Mouse (Mus musculus) embryonic facial prominence, embryonic 11.5 days (tissue): ENCODE data around the gene Suco. TPM values are rescaled to one million over a fixed set of nuclear protein-coding genes. Genes with fewer than 3 reads are reported as not detected.

Experiments
- ATAC-seq: fragments of 200-750 bp; cut with Nextera tagmentation; replicated peaks from 2 replicates; pipeline ENCODE4 v1.8.0; 2017; ENCODE audit warnings: low read depth; ENCODE audit not compliant: insufficient number of reproducible peaks, low FRiP score, low TSS enrichment
- DNase-seq: peaks from one replicate; pipeline ENCODE4 v3.0.0-alpha.2; 2015; ENCODE audit warnings: low spot score
- H3K27ac ChIP-seq: fragments of 300-500 bp; sonication (generic); replicated peaks from 2 replicates; pipeline ENCODE4 v1.5.1; 2014; ENCODE audit warnings: mild to moderate bottlenecking, low read depth, low read length, control low read depth
- H3K27me3 ChIP-seq: fragments of 300-500 bp; sonication (generic); 2 replicates; pipeline ENCODE4 v1.6.1; 2014; ENCODE audit warnings: mild to moderate bottlenecking, low read length, moderate library complexity, mixed read lengths; ENCODE audit not compliant: control insufficient read depth, insufficient read depth
- H3K36me3 ChIP-seq: fragments of 300-500 bp; sonication (generic); replicated peaks from 2 replicates; pipeline ENCODE4 v1.6.1; 2014; ENCODE audit warnings: low read depth, mild to moderate bottlenecking, low read length, moderate library complexity, mixed read lengths; ENCODE audit not compliant: control insufficient read depth, insufficient read depth
- H3K4me1 ChIP-seq: fragments of 300-500 bp; sonication (generic); 2 replicates; pipeline ENCODE4 v1.6.1; 2014; ENCODE audit warnings: low read length, mixed read lengths; ENCODE audit not compliant: control insufficient read depth, insufficient read depth
- H3K4me2 ChIP-seq: fragments of 300-500 bp; sonication (generic); 2 replicates; pipeline ENCODE4 v1.6.1; 2014; ENCODE audit warnings: low read depth, mild to moderate bottlenecking, control low read depth, low read length, moderate library complexity
- H3K4me3 ChIP-seq: fragments of 300-500 bp; sonication (generic); 2 replicates; pipeline ENCODE4 v1.5.1; 2014; ENCODE audit warnings: low read depth, low read length, control low read depth
- H3K9ac ChIP-seq: fragments of 300-500 bp; sonication (generic); replicated peaks from 2 replicates; pipeline ENCODE4 v1.6.1; 2014; ENCODE audit warnings: mild to moderate bottlenecking, control low read depth, low read length
- H3K9me3 ChIP-seq: fragments of 300-500 bp; sonication (generic); replicated peaks from 2 replicates; pipeline ENCODE4 v1.6.1; 2016; ENCODE audit warnings: mild to moderate bottlenecking, low read length, inconsistent platforms, mixed read lengths; ENCODE audit not compliant: control insufficient read depth
- WGBS: fragments of 180-500 bp; shearing (Covaris S2); extraction: QIAGEN DNeasy Blood & Tissue Kit; methylation state at CpG from one replicate; pipeline ENCODE4 v1.1.7; 2014; 5-methylcytosine and 5-hydroxymethylcytosine counted together
- polyA plus RNA-seq: library from polyadenylated mRNA; unstranded; fragments of >200 nt; fragmentation: Nextera tagmentation; extraction: Ambion mirVana; gene quantifications from 2 replicates; pipeline ENCODE4 v1.2.1, GENCODE M21; 2014

Gene Suco
- polyA plus RNA-seq, 1 experiment from 2014 or later: 30.5 TPM

GRCm38 (mm10) chr1:161900129-161900528 is 23.6 kb upstream of the Suco start:
- no peak overlapping the region for H3K9ac ChIP-seq
- no peaks in the 10 kb centered on the region for H3K4me1 ChIP-seq
- H3K9me3 ChIP-seq: no peaks in the 10 kb centered on the region
- H3K27ac ChIP-seq: no peak overlapping the region
- WGBS: 53% methylated on average over 2 of the region's 2 CpGs
- H3K27me3 ChIP-seq: no peaks in the 10 kb centered on the region
- H3K4me3 ChIP-seq: no peak overlapping the region
- no peaks in the 10 kb centered on the region for H3K36me3 ChIP-seq
- H3K4me2 ChIP-seq: no peak overlapping the region
- DNase-seq (no peak), ATAC-seq (no peak)

GRCm38 (mm10) chr1:161897235-161897634 is 20.8 kb upstream of the Suco start:
- Histone ChIP-seq H3K4me3 (no peak overlapping the region), H3K27ac (no peak overlapping the region)
- WGBS: 74% methylated on average over 8 of the region's 8 CpGs

GRCm38 (mm10) chr1:161896130-161896529 is 19.6 kb upstream of the Suco start:
- Histone ChIP-seq H3K36me3 (no peaks in the 10 kb centered on the region), H3K27me3 (no peaks in the 10 kb centered on the region), H3K27ac (no peak overlapping the region), H3K4me2 (no peak overlapping the region), H3K4me1 (no peaks in the 10 kb centered on the region), H3K4me3 (no peak overlapping the region), H3K9ac (no peak overlapping the region), H3K9me3 (no peaks in the 10 kb centered on the region)
- WGBS: 45% methylated on average over 10 of the region's 10 CpGs
- ATAC-seq (no peak), DNase-seq (no peak)

More at GRCm38 (mm10) chr1:161897235-161897634, 20.8 kb upstream of the Suco start:
- no peak for DNase-seq
- no peak overlapping the region for H3K9ac ChIP-seq
- H3K4me2 ChIP-seq: no peak overlapping the region
- no peaks in the 10 kb centered on the region for H3K36me3 ChIP-seq
- ATAC-seq: no peak
- H3K4me1 ChIP-seq: no peaks in the 10 kb centered on the region
- no peaks in the 10 kb centered on the region for H3K27me3 ChIP-seq
- no peaks in the 10 kb centered on the region for H3K9me3 ChIP-seq

- Histone ChIP-seq H3K4me3 (no peak overlapping the region), H3K36me3 (no peaks in the 10 kb centered on the region), H3K27ac (no peak overlapping the region), H3K4me2 (no peak overlapping the region), H3K4me1 (no peaks in the 10 kb centered on the region), H3K9ac (no peak overlapping the region), H3K27me3 (no peaks in the 10 kb centered on the region), H3K9me3 (no peaks in the 10 kb centered on the region)
- ATAC-seq: no peak
- 90% methylated on average over 3 of the region's 3 CpGs for WGBS
- DNase-seq: no peak
Observed at GRCm38 (mm10) chr1:161895014-161895413, 18.5 kb upstream of the Suco start.

GRCm38 (mm10) chr1:161894553-161894952 is 18.1 kb upstream of the Suco start:
- Histone ChIP-seq H3K4me3 (no peak overlapping the region), H3K9ac (no peak overlapping the region), H3K9me3 (no peaks in the 10 kb centered on the region), H3K27me3 (no peaks in the 10 kb centered on the region), H3K27ac (no peak overlapping the region), H3K36me3 (no peaks in the 10 kb centered on the region), H3K4me1 (no peaks in the 10 kb centered on the region), H3K4me2 (no peak overlapping the region)
- WGBS: 69% methylated on average over 2 of the region's 2 CpGs
- DNase-seq (no peak), ATAC-seq (no peak)

- Histone ChIP-seq H3K9ac (no peak overlapping the region), H3K27ac (no peak overlapping the region), H3K27me3 (no peaks in the 10 kb centered on the region), H3K4me1 (no peaks in the 10 kb centered on the region), H3K9me3 (no peaks in the 10 kb centered on the region), H3K4me3 (no peak overlapping the region), H3K36me3 (no peaks in the 10 kb centered on the region), H3K4me2 (no peak overlapping the region)
- no peak for DNase-seq
- WGBS: 67% methylated on average over 2 of the region's 2 CpGs
- no peak for ATAC-seq
Observed at GRCm38 (mm10) chr1:161894126-161894525, 17.6 kb upstream of the Suco start.

GRCm38 (mm10) chr1:161888823-161889222 is 12.3 kb upstream of the Suco start:
- Histone ChIP-seq H3K27ac (no peak overlapping the region), H3K4me2 (no peak overlapping the region)
- 90% methylated on average over 3 of the region's 3 CpGs for WGBS

GRCm38 (mm10) chr1:161887679-161888260 is 11.3 kb upstream of the Suco start:
- Histone ChIP-seq H3K9ac (no peak overlapping the region), H3K4me2 (no peak overlapping the region), H3K4me3 (no peak overlapping the region), H3K27me3 (no peaks in the 10 kb centered on the region), H3K4me1 (no peaks in the 10 kb centered on the region), H3K27ac (no peak overlapping the region), H3K9me3 (no peaks in the 10 kb centered on the region), H3K36me3 (no peaks in the 10 kb centered on the region)
- ATAC-seq (no peak), DNase-seq (no peak)
- WGBS: 91% methylated on average over 12 of the region's 12 CpGs

More at GRCm38 (mm10) chr1:161888823-161889222, 12.3 kb upstream of the Suco start:
- H3K36me3 ChIP-seq: no peaks in the 10 kb centered on the region
- H3K27me3 ChIP-seq: no peaks in the 10 kb centered on the region
- H3K4me3 ChIP-seq: no peak overlapping the region
- H3K4me1 ChIP-seq: no peaks in the 10 kb centered on the region
- DNase-seq (no peak), ATAC-seq (no peak)
- H3K9me3 ChIP-seq: no peaks in the 10 kb centered on the region
- no peak overlapping the region for H3K9ac ChIP-seq
